Mouse (Mus musculus) MEL (cell line): Measurements from ENCODE around the gene Arhgap23. TPM values are rescaled to one million over a fixed set of nuclear protein-coding genes. Genes with fewer than 3 reads are reported as not detected.

ENCODE experiments used
- DNase-seq: peaks from one replicate; pipeline ENCODE4 v3.0.0; 2011; ENCODE audit warnings: low read depth, low spot score
- H3K27ac ChIP-seq: 2 replicates; pipeline ENCODE4 v1.5.1; 2012; ENCODE audit warnings: low read depth, mild to moderate bottlenecking, control low read depth, low read length, moderate library complexity; ENCODE audit not compliant: control insufficient read depth
- H3K27me3 ChIP-seq, 2 experiments: fragments of 150-350 bp in 1 of 2; sonication (generic) in 1 of 2; 2 replicates each; pipeline ENCODE4 v1.6.1; 2012; ENCODE audit warnings: low read length in 2 of 2, mild to moderate bottlenecking in 2 of 2, improper control_type of control experiment in 1 of 2, moderate library complexity in 1 of 2; ENCODE audit not compliant: insufficient read depth in 2 of 2, control insufficient read depth in 1 of 2
- H3K36me3 ChIP-seq, 2 experiments: 2 replicates each; pipeline ENCODE4 v1.6.1; 2012 to 2014; ENCODE audit warnings: low read length in 2 of 2, improper control_type of control experiment in 1 of 2, inconsistent platforms in 1 of 2, mild to moderate bottlenecking in 1 of 2; ENCODE audit not compliant: insufficient read depth in 2 of 2, control insufficient read depth in 1 of 2
- H3K4me1 ChIP-seq, 2 experiments: fragments of 150-350 bp in 1 of 2; sonication (generic) in 1 of 2; 2 replicates each; pipeline ENCODE4 v1.6.1; 2012; ENCODE audit warnings: low read length in 2 of 2, improper control_type of control experiment in 1 of 2, mild to moderate bottlenecking in 1 of 2; ENCODE audit not compliant: insufficient read depth in 2 of 2, control insufficient read depth in 1 of 2
- H3K4me3 ChIP-seq, 2 experiments: fragments of 150-350 bp in 1 of 2; sonication (generic) in 1 of 2; 2 replicates each; pipeline ENCODE4 v1.5.1; 2012; ENCODE audit warnings: low read depth in 2 of 2, low read length in 2 of 2, mild to moderate bottlenecking in 2 of 2, moderate library complexity in 2 of 2, control low read depth in 1 of 2, improper control_type of control experiment in 1 of 2; ENCODE audit not compliant: control insufficient read depth in 1 of 2, insufficient read depth in 1 of 2
- H3K79me2 ChIP-seq: 2 replicates; pipeline ENCODE4 v1.6.1; 2012; ENCODE audit warnings: mild to moderate bottlenecking, low read length, moderate library complexity; ENCODE audit not compliant: control insufficient read depth, poor library complexity, insufficient read depth
- H3K9ac ChIP-seq: 2 replicates; pipeline ENCODE4 v1.6.1; 2012; ENCODE audit warnings: low read depth, mild to moderate bottlenecking, control low read depth, low read length, moderate library complexity; ENCODE audit not compliant: control insufficient read depth, poor library complexity, severe bottlenecking
- H3K9me3 ChIP-seq: fragments of 150-350 bp; sonication (generic); replicated peaks from 2 replicates; pipeline ENCODE4 v1.6.1; 2012; ENCODE audit warnings: mild to moderate bottlenecking, low read length, improper control_type of control experiment, moderate library complexity; ENCODE audit not compliant: insufficient read depth
- BHLHE40 ChIP-seq: IDR thresholded peaks from 2 replicates; pipeline ENCODE4 v1.6.1; 2012; ENCODE audit warnings: low read depth, mild to moderate bottlenecking, inconsistent platforms, low read length, improper control_type of control experiment, borderline replicate concordance
- CHD1 ChIP-seq: IDR thresholded peaks from 2 replicates; pipeline ENCODE4 v1.6.1; 2012; ENCODE audit warnings: low read depth, mild to moderate bottlenecking, inconsistent platforms, low read length, improper control_type of control experiment
- CHD2 ChIP-seq: IDR thresholded peaks from 2 replicates; pipeline ENCODE4 v1.6.1; 2011; ENCODE audit warnings: low read length, improper control_type of control experiment
- CTCF ChIP-seq, 3 experiments: IDR thresholded peaks in 2 of 3; conservative IDR thresholded peaks in 1 of 3; 2 replicates each; pipeline ENCODE4 v1.5.1; 2011 to 2012; ENCODE audit warnings: low read length in 3 of 3, low read depth in 2 of 3, mild to moderate bottlenecking in 2 of 3, improper control_type of control experiment in 1 of 3, inconsistent platforms in 1 of 3, mixed read lengths in 1 of 3, moderate library complexity in 1 of 3; ENCODE audit not compliant: control insufficient read depth in 1 of 3, insufficient read depth in 1 of 3, poor library complexity in 1 of 3, severe bottlenecking in 1 of 3
- E2F4 ChIP-seq: IDR thresholded peaks from 2 replicates; pipeline ENCODE4 v1.6.1; 2011; ENCODE audit warnings: low read depth, low read length, improper control_type of control experiment, borderline replicate concordance
- ELF1 ChIP-seq: IDR thresholded peaks from 2 replicates; pipeline ENCODE4 v1.6.1; 2014; ENCODE audit warnings: low read depth, mild to moderate bottlenecking, inconsistent platforms, low read length, improper control_type of control experiment, moderate library complexity
- EP300 ChIP-seq, 2 experiments: IDR thresholded peaks; 2 replicates each; pipeline ENCODE4 v1.6.1; 2011; ENCODE audit warnings: improper control_type of control experiment in 2 of 2, low read length in 2 of 2, low read depth in 1 of 2, mild to moderate bottlenecking in 1 of 2
- ETS1 ChIP-seq: IDR thresholded peaks from 2 replicates; pipeline ENCODE4 v1.6.1; 2012; ENCODE audit warnings: low read depth, mild to moderate bottlenecking, inconsistent platforms, low read length, improper control_type of control experiment, moderate library complexity
- GABPA ChIP-seq: IDR thresholded peaks from 2 replicates; pipeline ENCODE4 v1.6.1; 2012; ENCODE audit warnings: low read depth, mild to moderate bottlenecking, inconsistent platforms, low read length, improper control_type of control experiment, moderate library complexity
- GATA1 ChIP-seq: IDR thresholded peaks from 2 replicates; pipeline ENCODE4 v1.6.1; 2011; ENCODE audit warnings: low read depth, low read length, improper control_type of control experiment
- HCFC1 ChIP-seq: IDR thresholded peaks from 2 replicates; pipeline ENCODE4 v1.6.1; 2012; ENCODE audit warnings: low read depth, mild to moderate bottlenecking, inconsistent platforms, low read length, improper control_type of control experiment, moderate library complexity
- JUND ChIP-seq: IDR thresholded peaks from 2 replicates; pipeline ENCODE4 v1.6.1; 2011; ENCODE audit warnings: low read depth, mild to moderate bottlenecking, improper control_type of control experiment, low read length
- KAT2A ChIP-seq: conservative IDR thresholded peaks from 2 replicates; pipeline ENCODE4 v1.6.1; 2012; ENCODE audit warnings: low read depth, low read length, improper control_type of control experiment, inconsistent platforms
- MAFK ChIP-seq: IDR thresholded peaks from 2 replicates; pipeline ENCODE4 v1.6.1; 2011; ENCODE audit warnings: low read depth, mild to moderate bottlenecking, low read length, improper control_type of control experiment, borderline replicate concordance
- MAX ChIP-seq: IDR thresholded peaks from 2 replicates; pipeline ENCODE4 v1.6.1; 2011; ENCODE audit warnings: low read length, improper control_type of control experiment
- MAZ ChIP-seq: IDR thresholded peaks from 2 replicates; pipeline ENCODE4 v1.6.1; 2012; ENCODE audit warnings: low read depth, mild to moderate bottlenecking, inconsistent platforms, low read length, improper control_type of control experiment
- MEF2A ChIP-seq: IDR thresholded peaks from 2 replicates; pipeline ENCODE4 v1.6.1; 2014; ENCODE audit warnings: low read depth, mild to moderate bottlenecking, inconsistent platforms, low read length, improper control_type of control experiment; ENCODE audit not compliant: poor library complexity, insufficient replicate concordance, severe bottlenecking; ENCODE audit errors: extremely low read depth
- MXI1 ChIP-seq: IDR thresholded peaks from 2 replicates; pipeline ENCODE4 v1.6.1; 2011; ENCODE audit warnings: mild to moderate bottlenecking, low read depth, low read length, improper control_type of control experiment
- MYB ChIP-seq: IDR thresholded peaks from 2 replicates; pipeline ENCODE4 v1.6.1; 2011; ENCODE audit warnings: mild to moderate bottlenecking, low read depth, low read length, improper control_type of control experiment
- MYC ChIP-seq: IDR thresholded peaks from 2 replicates; pipeline ENCODE4 v1.6.1; 2011; ENCODE audit warnings: low read depth, mild to moderate bottlenecking, low read length, improper control_type of control experiment, moderate library complexity
- NELFE ChIP-seq: IDR thresholded peaks from 2 replicates; pipeline ENCODE4 v1.6.1; 2011; ENCODE audit warnings: low read depth, low read length, improper control_type of control experiment
- POLR2A ChIP-seq, 2 experiments: IDR thresholded peaks; 2 replicates each; pipeline ENCODE4 v1.6.1; 2011 to 2012; ENCODE audit warnings: low read length in 2 of 2, mild to moderate bottlenecking in 2 of 2, control low read depth in 1 of 2, improper control_type of control experiment in 1 of 2, low read depth in 1 of 2, moderate library complexity in 1 of 2; ENCODE audit not compliant: control insufficient read depth in 1 of 2, insufficient read depth in 1 of 2, poor library complexity in 1 of 2
- POLR2AphosphoS2 ChIP-seq: IDR thresholded peaks from 2 replicates; pipeline ENCODE4 v1.6.1; 2011; ENCODE audit warnings: low read length, improper control_type of control experiment
- POLR2AphosphoS5 ChIP-seq: IDR thresholded peaks from 2 replicates; pipeline ENCODE4 v1.6.1; 2012; ENCODE audit warnings: low read depth, borderline replicate concordance, mild to moderate bottlenecking, inconsistent platforms, low read length, moderate library complexity, mixed read lengths
- RAD21 ChIP-seq: IDR thresholded peaks from 2 replicates; pipeline ENCODE4 v1.6.1; 2011; ENCODE audit warnings: mild to moderate bottlenecking, low read depth, low read length, improper control_type of control experiment
- RCOR1 ChIP-seq: IDR thresholded peaks from 2 replicates; pipeline ENCODE4 v1.6.1; 2012; ENCODE audit warnings: low read depth, mild to moderate bottlenecking, inconsistent platforms, low read length, improper control_type of control experiment
- SIN3A ChIP-seq: IDR thresholded peaks from 2 replicates; pipeline ENCODE4 v1.6.1; 2012; ENCODE audit warnings: low read length, improper control_type of control experiment, inconsistent platforms
- SMC3 ChIP-seq: IDR thresholded peaks from 2 replicates; pipeline ENCODE4 v1.6.1; 2011; ENCODE audit warnings: low read depth, low read length, improper control_type of control experiment
- TAL1 ChIP-seq: IDR thresholded peaks from 2 replicates; pipeline ENCODE4 v1.6.1; 2012; ENCODE audit warnings: mild to moderate bottlenecking, inconsistent platforms, low read length, moderate library complexity, mixed read lengths
- TBP ChIP-seq: IDR thresholded peaks from 2 replicates; pipeline ENCODE4 v1.8.0; 2011; ENCODE audit warnings: low read depth, low read length, improper control_type of control experiment
- TCF12 ChIP-seq: IDR thresholded peaks from 2 replicates; pipeline ENCODE4 v1.6.1; 2014; ENCODE audit warnings: low read depth, mild to moderate bottlenecking, inconsistent platforms, low read length, improper control_type of control experiment, moderate library complexity
- UBTF ChIP-seq: IDR thresholded peaks from 2 replicates; pipeline ENCODE4 v1.6.1; 2012; ENCODE audit warnings: low read depth, mild to moderate bottlenecking, inconsistent platforms, low read length, improper control_type of control experiment, moderate library complexity, borderline replicate concordance; ENCODE audit not compliant: insufficient read depth
- USF1 ChIP-seq: IDR thresholded peaks from 2 replicates; pipeline ENCODE4 v1.6.1; 2014; ENCODE audit warnings: low read depth, mild to moderate bottlenecking, inconsistent platforms, low read length, improper control_type of control experiment, moderate library complexity
- USF2 ChIP-seq, 2 experiments: IDR thresholded peaks; 2 replicates each; pipeline ENCODE4 v1.6.1; 2011 to 2012; ENCODE audit warnings: improper control_type of control experiment in 2 of 2, low read length in 2 of 2, borderline replicate concordance in 1 of 2, inconsistent platforms in 1 of 2, low read depth in 1 of 2, mild to moderate bottlenecking in 1 of 2; ENCODE audit not compliant: insufficient read depth in 1 of 2
- ZKSCAN1 ChIP-seq: IDR thresholded peaks from 2 replicates; pipeline ENCODE4 v1.6.1; 2012; ENCODE audit warnings: low read depth, mild to moderate bottlenecking, inconsistent platforms, low read length, improper control_type of control experiment, moderate library complexity
- ZMIZ1 ChIP-seq: IDR thresholded peaks from 2 replicates; pipeline ENCODE4 v1.6.1; 2012; ENCODE audit warnings: low read depth, mild to moderate bottlenecking, inconsistent platforms, low read length, improper control_type of control experiment, moderate library complexity
- ZNF384 ChIP-seq: IDR thresholded peaks from 2 replicates; pipeline ENCODE4 v1.6.1; 2012; ENCODE audit warnings: low read depth, mild to moderate bottlenecking, inconsistent platforms, low read length, improper control_type of control experiment
- polyA plus RNA-seq, 2 experiments: library from polyadenylated mRNA; stranded (reverse) in 1 of 2; unstranded in 1 of 2; fragments of >175 nt in 1 of 2; fragments of >200 nt in 1 of 2; gene quantifications; 2 replicates each; pipeline versions ENCODE4 v1.2.1 to v1.2.4; 2012; ENCODE audit warnings: low replicate concordance in 2 of 2, low read depth in 1 of 2; ENCODE audit not compliant: insufficient read length in 2 of 2, insufficient read depth in 1 of 2, missing spikeins in 1 of 2
- total RNA-seq: library from RNA; depleted of rRNA; stranded (reverse); fragments of 300-350 nt; gene quantifications from 2 replicates; pipeline ENCODE4 v1.2.3, GENCODE M21; 2012

Gene Arhgap23
- total and polyA plus RNA-seq, 3 experiments: 1.7 to 7.5 TPM; not detected in 1

- Histone ChIP-seq H3K27me3 (no peaks in the 10 kb centered on the region), H3K4me3 (no peak overlapping the region), H3K9ac (no peak overlapping the region), H3K4me1 (peaks cover 10 to 44% of the 10 kb centered on the region in 2 experiments), H3K27ac (no peak overlapping the region), H3K9me3 (no peaks in the 10 kb centered on the region), H3K36me3 (peaks cover 0 to 31% of the 10 kb centered on the region in 2 experiments; a peak in 2 of 4 replicates), H3K79me2 (no peaks in the 10 kb centered on the region)
- peak; percentile 85 for DNase-seq
- no peak for TF ChIP-seq USF2 (IDR thresholded peaks at IDR 0.05; ENCODE audit: borderline replicate concordance in 1 of 2, insufficient read depth in 1 of 2, low read depth in 1 of 2, low read length in 2 of 2)
- no peak for TF ChIP-seq USF1
- TF ChIP-seq SIN3A: peak; percentile 73
- peak; percentile 43; the same call in 1 of the 2 replicates for TF ChIP-seq MAZ
- TF ChIP-seq RCOR1: no peak
- no peak for TF ChIP-seq ZKSCAN1
- no peak for TF ChIP-seq POLR2AphosphoS5
- no peak for TF ChIP-seq JUND
- 0 out of 2 replicates have a peak, but pooled peaks have one; percentile 54 for TF ChIP-seq MXI1
- TF ChIP-seq MYB: no peak
- TF ChIP-seq HCFC1: 0 out of 2 replicates have a peak, but pooled peaks have one; percentile 33
- TF ChIP-seq BHLHE40: peak; percentile 52
- no peak for TF ChIP-seq KAT2A
- no peak for TF ChIP-seq GABPA
- no peak for TF ChIP-seq TCF12
- TF ChIP-seq MAFK: no peak
- TF ChIP-seq CTCF (IDR thresholded peaks at IDR 0.05 in 2 of 3, conservative IDR thresholded peaks at IDR 0.05 in 1 of 3; ENCODE audit: control insufficient read depth in 1 of 3, insufficient read depth in 1 of 3, low read depth in 2 of 3, low read length in 3 of 3, poor library complexity in 1 of 3, severe bottlenecking in 1 of 3): peak; percentile 96 to 100 (median 99)
- TF ChIP-seq CHD1: no peak
- TF ChIP-seq MEF2A: no peak
- peak; percentile 94 for TF ChIP-seq RAD21
- no peak for TF ChIP-seq E2F4
- no peak for TF ChIP-seq POLR2A (IDR thresholded peaks at IDR 0.05; ENCODE audit: control insufficient read depth in 1 of 2, insufficient read depth in 1 of 2, low read depth in 1 of 2, low read length in 2 of 2, poor library complexity in 1 of 2)
- no peak for TF ChIP-seq TAL1
- no peak for TF ChIP-seq CHD2
- TF ChIP-seq UBTF: no peak
- no peak for TF ChIP-seq POLR2AphosphoS2
- TF ChIP-seq NELFE: no peak
- 0 out of 4 replicates have a peak, but pooled peaks have one; percentile 17 to 27 for TF ChIP-seq EP300 (IDR thresholded peaks at IDR 0.05; ENCODE audit: low read depth in 1 of 2, low read length in 2 of 2)
- TF ChIP-seq ZNF384: peak; percentile 21; the same call in 1 of the 2 replicates
- TF ChIP-seq MYC: no peak
- TF ChIP-seq ETS1: no peak
- 0 out of 2 replicates have a peak, but pooled peaks have one; percentile 25 for TF ChIP-seq ELF1
- no peak for TF ChIP-seq TBP
- TF ChIP-seq ZMIZ1: no peak
- TF ChIP-seq MAX: peak; percentile 53; the same call in 1 of the 2 replicates
- TF ChIP-seq SMC3: peak; percentile 98
- no peak for TF ChIP-seq GATA1
Measured at GRCm38 (mm10) chr11:97432015-97432414, 16.7 kb downstream of the Arhgap23 start.
